Mouse (Mus musculus) liver, embryonic 15.5 days (tissue): ENCODE measurements around the gene Chrm5. TPM values are rescaled to one million over a fixed set of nuclear protein-coding genes. Genes with fewer than 3 reads are reported as not detected.
A peak's percentile ranks its signal among the peaks of the same experiment; 100 is the strongest.

Experiments
- ATAC-seq: fragments of 200-750 bp; cut with Nextera tagmentation; 2 replicates; pipeline ENCODE4 v1.8.0; 2017; ENCODE audit warnings: moderate number of reproducible peaks, mild to moderate bottlenecking, moderate library complexity; ENCODE audit not compliant: insufficient read depth
- H3K27ac ChIP-seq: fragments of 300-500 bp; sonication (generic); replicated peaks from 2 replicates; pipeline ENCODE4 v1.5.1; 2015; ENCODE audit warnings: mild to moderate bottlenecking, inconsistent platforms
- H3K27me3 ChIP-seq: fragments of 300-500 bp; sonication (generic); 2 replicates; pipeline ENCODE4 v1.6.1; 2015; ENCODE audit warnings: mild to moderate bottlenecking, inconsistent platforms
- H3K36me3 ChIP-seq: fragments of 300-500 bp; sonication (generic); replicated peaks from 2 replicates; pipeline ENCODE4 v1.6.1; 2015; ENCODE audit warnings: moderate library complexity, mild to moderate bottlenecking, inconsistent platforms
- H3K4me1 ChIP-seq: fragments of 300-500 bp; sonication (generic); replicated peaks from 2 replicates; pipeline ENCODE4 v1.6.1; 2015; ENCODE audit warnings: inconsistent platforms
- H3K4me2 ChIP-seq: fragments of 300-500 bp; sonication (generic); 2 replicates; pipeline ENCODE4 v1.6.1; 2015; ENCODE audit warnings: moderate library complexity, mild to moderate bottlenecking, inconsistent platforms
- H3K4me3 ChIP-seq: fragments of 300-500 bp; sonication (generic); replicated peaks from 2 replicates; pipeline ENCODE4 v1.5.1; 2015; ENCODE audit warnings: mild to moderate bottlenecking, inconsistent platforms
- H3K9ac ChIP-seq: fragments of 300-500 bp; sonication (generic); 2 replicates; pipeline ENCODE4 v1.6.1; 2015; ENCODE audit warnings: moderate library complexity, mild to moderate bottlenecking, inconsistent platforms
- H3K9me3 ChIP-seq: fragments of 300-500 bp; sonication (generic); replicated peaks from 2 replicates; pipeline ENCODE4 v1.6.1; 2016; ENCODE audit warnings: inconsistent platforms
- WGBS: fragments of 180-500 bp; shearing (Covaris S2); methylation state at CpG from one replicate; pipeline ENCODE4 v1.1.7; 2015; ENCODE audit warnings: mixed read lengths; ENCODE audit not compliant: insufficient replicate concordance; 5-methylcytosine and 5-hydroxymethylcytosine counted together
- polyA plus RNA-seq: library from polyadenylated mRNA; unstranded; fragments of >200 nt; fragmentation: Nextera tagmentation; extraction: Ambion mirVana; gene quantifications from 2 replicates; pipeline ENCODE4 v1.2.1, GENCODE M21; 2015

Chrm5 gene
- polyA plus RNA-seq, 1 experiment from 2014 or later: not detected

DNA sequence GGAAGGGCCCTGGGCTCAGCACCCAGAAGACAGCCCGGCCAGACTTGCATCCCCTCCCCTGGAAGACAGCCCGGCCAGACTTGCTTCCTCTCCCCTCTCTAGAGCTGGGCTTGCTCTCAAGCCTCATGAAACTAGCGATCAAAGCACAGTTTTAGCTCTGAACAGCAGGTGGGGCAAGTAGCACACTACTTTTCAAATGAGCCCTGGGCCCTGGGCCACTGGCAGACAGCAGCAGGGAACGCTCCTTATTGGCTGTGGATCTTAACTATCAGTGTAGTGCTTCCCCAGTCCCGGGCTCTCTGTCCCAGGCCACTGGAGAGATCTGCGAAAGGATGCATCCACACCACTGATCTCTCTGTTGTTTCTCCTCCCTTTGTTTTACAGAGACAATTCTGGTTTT is 20.6 kb upstream of the Chrm5 start:
- Histone ChIP-seq H3K4me1 (peaks cover 24% of the 10 kb centered on the region), H3K4me3 (no peak overlapping the region), H3K9ac (no peak overlapping the region), H3K36me3 (no peaks in the 10 kb centered on the region), H3K27ac (no peak overlapping the region), H3K9me3 (no peaks in the 10 kb centered on the region), H3K4me2 (no peak overlapping the region), H3K27me3 (no peaks in the 10 kb centered on the region)
- peak; percentile 85 for ATAC-seq
- WGBS: 7% methylated on average over 6 of the region's 6 CpGs

DNA sequence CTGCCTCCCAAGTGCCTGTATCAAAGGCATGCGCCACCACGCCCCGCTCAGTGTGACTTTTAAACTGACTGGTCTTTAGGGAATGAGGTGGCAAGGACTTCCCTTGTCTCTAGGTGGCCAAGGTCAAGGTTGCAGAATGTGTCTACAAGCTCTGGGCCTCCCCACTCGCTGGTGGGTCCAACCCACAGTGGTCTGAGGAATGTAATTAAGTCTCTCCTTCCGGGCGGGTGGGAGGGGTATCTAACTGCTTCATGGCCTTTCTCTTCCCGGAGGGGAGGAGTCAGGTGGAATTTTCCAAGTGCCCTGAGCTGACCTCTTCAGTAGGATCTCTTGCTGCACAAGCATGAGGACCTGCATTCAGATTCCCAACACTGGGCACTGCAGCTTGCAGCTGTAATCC is 17.3 kb upstream of the Chrm5 start:
- Histone ChIP-seq H3K27me3 (no peaks in the 10 kb centered on the region), H3K4me2 (no peak overlapping the region), H3K4me1 (peaks cover 37% of the 10 kb centered on the region), H3K27ac (no peak overlapping the region), H3K9ac (no peak overlapping the region), H3K4me3 (no peak overlapping the region), H3K36me3 (no peaks in the 10 kb centered on the region), H3K9me3 (no peaks in the 10 kb centered on the region)
- 76% methylated on average over 7 of the region's 7 CpGs for WGBS
- no peak for ATAC-seq

DNA sequence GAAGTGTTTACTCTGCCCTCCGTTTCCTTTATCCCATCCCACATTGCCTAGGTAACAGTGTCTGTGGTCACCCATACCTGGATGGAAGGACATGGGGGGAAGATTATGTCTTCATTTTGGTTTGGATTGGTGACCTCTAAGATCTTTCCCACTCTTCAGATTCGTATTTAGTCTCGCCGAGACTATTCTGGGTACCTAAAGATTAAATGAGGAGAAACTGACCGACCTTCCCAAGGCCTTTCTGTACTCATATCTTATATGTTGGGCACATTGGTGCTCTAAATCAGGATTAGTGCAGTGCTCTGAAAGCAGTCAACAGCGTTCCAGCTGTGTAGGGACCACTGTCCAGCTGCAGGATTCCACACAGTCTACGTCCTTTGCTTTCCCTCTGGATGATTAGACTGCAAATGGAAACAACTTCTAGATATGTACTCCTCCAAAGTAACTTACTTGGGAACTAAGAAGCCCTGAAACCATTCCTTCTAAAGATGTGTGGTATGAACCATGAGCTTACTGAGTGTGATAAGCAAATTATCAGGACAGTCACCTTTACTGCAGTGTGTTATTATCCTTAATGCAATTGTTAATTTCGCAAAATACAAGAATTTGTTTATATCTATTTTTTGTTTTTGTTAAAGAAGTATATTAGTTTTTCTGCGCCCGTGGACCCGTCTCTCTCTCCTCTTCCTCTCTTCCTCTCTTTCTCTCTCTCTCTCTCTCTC is 13.1 kb upstream of the Chrm5 start:
- Histone ChIP-seq H3K27ac (peak overlapping the region; percentile 93), H3K4me3 (peak overlapping the region; percentile 88), H3K4me1 (peaks cover 39% of the 10 kb centered on the region), H3K9ac (peak overlapping the region; percentile 97), H3K9me3 (no peaks in the 10 kb centered on the region), H3K36me3 (no peaks in the 10 kb centered on the region), H3K4me2 (peak overlapping the region; percentile 96), H3K27me3 (no peaks in the 10 kb centered on the region)
- 24% methylated on average over 11 of the region's 11 CpGs for WGBS
- ATAC-seq: no peak

DNA sequence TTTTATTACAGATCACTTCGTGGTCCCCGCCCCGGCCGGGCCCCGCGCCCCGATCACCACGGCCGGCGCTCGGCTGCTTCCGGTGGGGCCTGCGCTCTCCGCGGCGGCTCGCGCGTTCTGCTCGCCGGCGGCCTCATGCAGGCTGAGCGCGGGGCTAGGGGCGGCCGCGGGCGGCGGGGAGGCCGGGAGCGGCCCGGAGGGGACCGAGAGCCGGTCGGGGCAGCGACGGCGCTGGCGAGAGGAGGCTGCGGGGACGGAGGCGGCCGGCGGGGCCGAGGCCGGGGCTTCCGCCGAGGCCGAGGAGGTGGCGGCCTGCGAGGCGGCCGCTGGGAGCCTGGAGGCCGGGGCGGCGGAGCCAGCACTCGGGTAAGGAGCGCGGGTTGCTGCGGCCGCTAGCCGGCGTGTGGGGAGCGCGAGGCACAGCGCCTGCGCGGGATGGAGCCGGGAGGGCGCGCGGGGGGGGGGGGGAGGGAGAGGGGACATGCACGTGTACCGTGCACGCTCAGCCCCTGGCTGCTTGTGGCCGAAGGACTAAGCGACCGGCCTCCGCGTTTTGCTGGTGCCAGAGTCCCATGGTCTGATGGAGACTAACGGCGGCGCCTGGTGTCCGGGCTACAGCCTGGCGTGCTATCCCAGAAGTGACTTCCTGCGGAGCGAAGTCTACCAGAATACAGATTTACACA is 12.4 kb upstream of the Chrm5 start, which contains the start of gene Aven:
Gene Aven (plus strand): TSS at position 109 of the 683 bp plus-strand sequence.
- peak; percentile 89 for ATAC-seq
- peak within 1 kb of the TSS; percentile 93 for H3K27ac ChIP-seq
- H3K4me2 ChIP-seq: peak within 1 kb of the TSS; percentile 96
- H3K9me3 ChIP-seq: no peaks in the 10 kb centered on the region
- no peaks in the 10 kb centered on the region for H3K27me3 ChIP-seq
- no peaks in the 10 kb centered on the region for H3K36me3 ChIP-seq
- H3K4me3 ChIP-seq: peak within 1 kb of the TSS; percentile 88
- peak within 1 kb of the TSS; percentile 97 for H3K9ac ChIP-seq
- under 1% methylated on average over 87 of the region's 87 CpGs for WGBS
- peaks cover 33% of the 10 kb centered on the region for H3K4me1 ChIP-seq

DNA sequence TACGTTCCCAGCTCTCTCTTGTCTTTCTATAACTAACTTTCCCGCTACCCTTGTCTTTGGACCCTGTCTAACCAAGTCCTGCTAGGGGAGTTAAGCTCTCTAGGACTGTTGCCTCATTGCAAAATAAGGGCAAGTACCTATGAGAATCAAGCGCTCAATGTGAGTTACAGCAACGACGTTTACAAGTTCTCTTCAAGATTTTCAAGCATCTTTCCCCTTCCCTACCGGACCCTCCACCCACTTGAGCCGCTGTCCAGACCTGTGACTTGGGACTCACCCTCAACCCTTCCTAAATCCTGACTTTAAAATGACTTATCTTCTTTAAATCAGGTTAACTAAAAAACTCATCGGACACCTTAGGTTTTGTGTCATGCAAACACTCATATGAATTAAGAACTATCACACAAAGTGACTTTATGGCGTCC is 11.9 kb upstream of the Chrm5 start:
- no peaks in the 10 kb centered on the region for H3K36me3 ChIP-seq
- H3K9ac ChIP-seq: peak overlapping the region; percentile 97
- H3K27me3 ChIP-seq: no peaks in the 10 kb centered on the region
- peak overlapping the region; percentile 88 for H3K4me3 ChIP-seq
- peaks cover 28% of the 10 kb centered on the region for H3K4me1 ChIP-seq
- no peaks in the 10 kb centered on the region for H3K9me3 ChIP-seq
- peak overlapping the region; percentile 93 for H3K27ac ChIP-seq
- H3K4me2 ChIP-seq: peak overlapping the region; percentile 96
- no peak for ATAC-seq
- WGBS: 7% methylated on average over 9 of the region's 9 CpGs

DNA sequence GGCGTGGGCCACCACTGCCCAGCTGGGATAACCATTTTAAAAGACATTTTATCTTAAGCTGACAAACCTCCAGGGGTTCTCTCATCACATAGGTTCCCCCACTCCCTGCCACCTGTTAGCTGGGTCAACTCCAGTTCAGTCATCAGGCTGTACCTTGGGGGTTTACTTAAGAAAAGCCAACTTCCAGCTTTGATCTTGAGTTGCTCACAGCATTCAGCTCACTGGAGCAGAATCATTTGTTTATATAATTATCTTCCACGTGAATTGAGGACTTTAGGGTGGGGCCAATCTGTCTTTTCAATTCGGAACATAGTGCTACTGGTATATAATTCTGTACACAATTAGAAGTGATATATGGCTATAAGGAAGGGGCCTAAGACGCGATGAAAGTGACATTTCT is 11.1 kb upstream of the Chrm5 start:
- no peak overlapping the region; the same call in 1 of the 2 replicates for H3K9ac ChIP-seq
- no peaks in the 10 kb centered on the region for H3K27me3 ChIP-seq
- 61% methylated on average over 5 of the region's 5 CpGs for WGBS
- H3K4me3 ChIP-seq: no peak overlapping the region
- no peaks in the 10 kb centered on the region for H3K36me3 ChIP-seq
- peak overlapping the region; percentile 96 for H3K4me2 ChIP-seq
- no peak for ATAC-seq
- H3K4me1 ChIP-seq: peaks cover 28% of the 10 kb centered on the region
- H3K9me3 ChIP-seq: no peaks in the 10 kb centered on the region
- no peak overlapping the region for H3K27ac ChIP-seq

DNA sequence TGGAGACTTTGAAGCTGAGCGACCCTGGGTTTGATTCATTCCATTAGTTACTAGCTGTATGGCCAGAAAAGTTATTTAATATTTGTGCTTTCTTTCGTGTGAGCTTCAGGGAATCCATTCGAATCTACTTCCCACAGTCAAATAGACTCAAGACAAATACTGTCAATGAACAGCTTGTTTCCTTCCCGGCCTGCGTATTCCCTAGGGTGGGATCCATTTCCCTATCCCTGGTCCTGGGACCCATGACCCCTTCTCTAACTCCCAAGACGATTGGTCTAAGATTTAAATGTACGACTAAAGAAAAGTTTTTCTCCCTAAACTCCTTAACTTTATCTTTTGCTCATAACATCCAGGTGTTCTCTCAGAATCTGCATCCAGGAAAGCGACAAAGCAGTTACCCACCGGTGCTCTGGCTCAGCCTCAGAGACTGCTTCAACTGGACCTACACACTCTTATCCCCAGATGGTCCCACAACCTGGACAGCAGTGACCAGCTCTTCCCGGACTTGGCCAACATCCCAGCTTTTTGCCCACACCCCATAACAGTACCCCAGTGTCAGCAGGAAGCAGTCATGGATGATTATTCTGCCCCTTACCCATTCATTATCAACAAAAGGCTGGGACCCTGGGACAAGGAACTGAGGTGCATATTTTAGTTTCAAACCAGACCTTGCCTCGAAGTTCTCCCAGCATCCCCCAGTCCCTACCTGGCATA is 10.1 kb upstream of the Chrm5 start:
- H3K9ac ChIP-seq: no peak overlapping the region

DNA sequence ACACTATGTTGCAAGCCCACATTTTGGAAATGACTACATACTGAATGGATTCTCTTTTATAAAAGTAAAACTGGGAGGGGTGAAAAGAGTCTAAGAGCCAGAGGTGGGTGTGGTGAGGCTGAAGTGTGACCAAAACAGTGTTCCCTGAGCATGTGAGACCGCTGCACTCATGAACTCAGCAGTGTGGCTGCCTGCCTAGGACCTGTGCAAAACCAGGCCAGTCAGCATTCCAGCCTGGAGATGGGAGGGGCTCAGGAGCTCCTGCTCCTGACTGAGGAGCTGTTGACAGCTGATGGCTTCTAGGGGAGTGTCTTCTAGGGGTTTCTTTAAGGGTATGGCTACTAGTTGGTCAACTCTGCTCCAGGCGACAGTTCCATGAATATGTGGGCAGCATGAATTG is 4.3 kb upstream of the Chrm5 start:
- WGBS: 63% methylated on average over 2 of the region's 2 CpGs
- no peak overlapping the region for H3K4me2 ChIP-seq

More for the DNA sequence above, 10.1 kb upstream of the Chrm5 start:
- Histone ChIP-seq H3K27me3 (no peaks in the 10 kb centered on the region), H3K36me3 (no peaks in the 10 kb centered on the region), H3K9me3 (no peaks in the 10 kb centered on the region), H3K4me2 (no peak overlapping the region), H3K4me1 (peaks cover 28% of the 10 kb centered on the region), H3K4me3 (no peak overlapping the region), H3K27ac (no peak overlapping the region)
- no peak for ATAC-seq
- WGBS: 73% methylated on average over 11 of the region's 11 CpGs

DNA sequence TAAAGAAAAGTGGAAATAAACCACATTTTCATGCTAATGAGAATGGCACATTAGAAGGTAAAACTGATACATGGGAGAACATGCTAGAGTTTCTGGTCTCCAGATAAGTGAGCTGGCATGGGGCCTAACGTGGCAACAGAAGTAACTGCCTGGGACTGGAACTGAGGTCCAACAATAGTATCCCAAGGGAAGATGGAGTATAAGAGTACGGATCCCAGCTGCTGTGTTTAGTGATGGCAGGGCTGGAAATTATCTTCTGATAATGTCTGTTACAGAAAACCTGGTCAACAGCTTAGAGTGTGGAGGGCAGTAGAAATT is 2.7 kb upstream of the Chrm5 start:
- H3K4me3 ChIP-seq: no peak overlapping the region
- H3K4me2 ChIP-seq: no peak overlapping the region
- no peak for ATAC-seq
- WGBS: 71% methylated on average over 2 of the region's 2 CpGs
- no peaks in the 10 kb centered on the region for H3K9me3 ChIP-seq
- H3K36me3 ChIP-seq: no peaks in the 10 kb centered on the region
- H3K27ac ChIP-seq: no peak overlapping the region
- H3K9ac ChIP-seq: no peak overlapping the region
- no peaks in the 10 kb centered on the region for H3K4me1 ChIP-seq
- peaks cover 3% of the 10 kb centered on the region; the same call in 1 of the 2 replicates for H3K27me3 ChIP-seq

More for the DNA sequence above, 4.3 kb upstream of the Chrm5 start:
- Histone ChIP-seq H3K27me3 (peaks cover 3% of the 10 kb centered on the region; the same call in 1 of the 2 replicates), H3K4me1 (no peaks in the 10 kb centered on the region), H3K9me3 (no peaks in the 10 kb centered on the region), H3K4me3 (no peak overlapping the region), H3K36me3 (no peaks in the 10 kb centered on the region), H3K9ac (no peak overlapping the region), H3K27ac (no peak overlapping the region)
- ATAC-seq: no peak

DNA sequence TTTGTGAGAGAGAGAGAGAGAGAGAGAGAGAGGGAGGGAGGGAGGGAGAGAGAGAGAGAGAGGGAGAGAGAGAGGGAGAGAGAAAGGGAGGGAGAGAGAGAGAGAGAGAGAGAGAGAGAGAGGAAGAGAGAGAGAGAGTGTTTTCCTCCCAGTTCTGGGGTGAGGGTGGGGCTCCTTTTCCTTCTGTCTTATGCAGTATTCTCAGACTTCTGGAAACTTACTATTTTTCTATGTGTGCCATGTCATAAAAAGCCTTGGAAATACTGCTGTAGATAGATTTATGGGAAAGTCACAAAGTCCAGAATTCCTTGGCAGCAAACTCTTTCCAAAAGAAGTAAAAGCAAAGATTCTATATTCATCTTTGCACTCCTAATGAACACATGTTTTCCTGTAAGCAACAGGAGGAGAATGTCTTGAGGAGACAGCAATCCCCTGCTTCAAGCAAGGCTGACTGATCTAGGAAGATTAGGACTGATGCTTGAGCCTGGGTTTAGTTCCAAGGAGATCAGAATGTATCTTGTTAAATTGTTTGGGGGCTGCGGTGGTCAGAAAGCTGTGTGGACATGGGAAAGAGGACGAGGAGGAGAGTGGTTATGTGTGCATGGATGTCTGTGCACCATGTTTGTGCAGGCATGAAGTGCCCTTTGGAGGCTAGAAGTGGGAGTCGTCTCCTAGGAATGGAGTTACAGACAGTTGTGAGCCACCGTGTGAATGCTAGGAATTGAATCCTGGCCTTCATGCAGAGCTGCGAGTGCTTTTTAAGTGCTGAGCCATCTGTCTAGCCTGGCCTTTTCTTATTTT is 2.2 kb upstream of the Chrm5 start:
- Histone ChIP-seq H3K9ac (no peak overlapping the region), H3K4me3 (no peak overlapping the region), H3K27ac (no peak overlapping the region), H3K27me3 (peaks cover 3% of the 10 kb centered on the region; the same call in 1 of the 2 replicates), H3K9me3 (no peaks in the 10 kb centered on the region), H3K4me1 (no peaks in the 10 kb centered on the region), H3K4me2 (no peak overlapping the region), H3K36me3 (no peaks in the 10 kb centered on the region)
- WGBS: 65% methylated on average over 5 of the region's 5 CpGs
- no peak for ATAC-seq
